Mouse (Mus musculus) layer of hippocampus, postnatal 14 days (tissue): ENCODE data around the gene Baz2a. TPM values are rescaled to one million over a fixed set of nuclear protein-coding genes. Genes with fewer than 3 reads are reported as not detected.
"Not testable (repeated sequence)": the region's sequence is repeated elsewhere in the genome, so short reads cannot be mapped to it uniquely, and the experiment has no call there.

Source experiments
- DNase-seq, 2 experiments: peaks; one replicate each; pipeline ENCODE4 v3.0.0; 2021 to 2022; ENCODE audit warnings: low spot score in 2 of 2, mixed read lengths in 1 of 2
- total RNA-seq, 2 experiments: library from RNA; stranded (reverse); gene quantifications; 2 replicates each; pipeline ENCODE4 v1.2.3; 2021

The Baz2a gene
- total RNA-seq, 2 experiments from 2014 or later: 35.1 to 36.8 TPM

DNA sequence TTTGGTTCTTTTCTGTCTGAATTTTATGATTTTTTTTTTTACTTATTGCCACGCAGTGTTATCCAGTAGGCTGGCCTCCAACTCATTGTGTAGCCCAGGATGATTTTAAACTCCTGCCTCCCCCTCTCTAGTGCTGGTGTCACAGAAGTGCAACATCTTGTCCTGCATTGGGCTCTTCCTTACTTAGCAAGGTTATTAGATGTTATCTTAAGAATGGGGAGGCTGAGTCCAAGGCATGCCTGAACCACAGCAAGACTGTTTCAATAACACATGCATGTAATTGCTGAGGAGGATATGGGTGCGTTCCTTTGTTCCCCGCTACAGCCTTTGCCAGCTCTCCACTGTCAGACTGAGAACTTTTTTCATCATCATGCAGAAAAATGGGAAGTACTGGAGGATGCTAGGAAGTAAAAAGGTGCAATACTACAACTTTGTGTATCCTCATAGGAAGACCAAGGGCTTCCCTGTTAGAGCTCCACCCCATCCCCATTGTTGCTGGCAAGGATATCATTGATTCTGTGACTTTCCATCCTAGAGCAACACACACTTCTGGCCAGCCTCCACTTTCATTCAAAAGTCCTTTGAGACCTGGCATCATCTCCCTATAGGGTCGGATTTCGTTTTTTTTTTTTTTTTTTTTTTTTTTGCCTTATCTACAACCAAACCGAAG, 9.4 kb upstream of the Baz2a start:
- no peak for DNase-seq

DNA sequence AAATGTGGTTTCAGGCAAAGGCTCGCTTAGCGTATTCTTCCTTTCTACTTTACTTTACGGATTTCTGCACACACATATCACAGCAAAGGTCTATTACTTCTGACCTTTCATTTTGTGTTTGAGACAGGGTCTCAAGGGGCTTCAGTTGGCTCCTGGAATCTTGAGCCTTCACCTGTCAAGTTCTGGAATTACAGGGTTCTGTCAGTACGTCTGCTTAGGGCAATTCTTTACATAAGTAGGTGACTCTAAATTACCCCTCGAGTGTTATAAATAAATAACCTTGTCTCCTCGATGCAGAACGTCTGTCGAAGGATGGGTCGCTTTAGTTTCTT, 8.9 kb upstream of the Baz2a start:
- no peak for DNase-seq

DNA sequence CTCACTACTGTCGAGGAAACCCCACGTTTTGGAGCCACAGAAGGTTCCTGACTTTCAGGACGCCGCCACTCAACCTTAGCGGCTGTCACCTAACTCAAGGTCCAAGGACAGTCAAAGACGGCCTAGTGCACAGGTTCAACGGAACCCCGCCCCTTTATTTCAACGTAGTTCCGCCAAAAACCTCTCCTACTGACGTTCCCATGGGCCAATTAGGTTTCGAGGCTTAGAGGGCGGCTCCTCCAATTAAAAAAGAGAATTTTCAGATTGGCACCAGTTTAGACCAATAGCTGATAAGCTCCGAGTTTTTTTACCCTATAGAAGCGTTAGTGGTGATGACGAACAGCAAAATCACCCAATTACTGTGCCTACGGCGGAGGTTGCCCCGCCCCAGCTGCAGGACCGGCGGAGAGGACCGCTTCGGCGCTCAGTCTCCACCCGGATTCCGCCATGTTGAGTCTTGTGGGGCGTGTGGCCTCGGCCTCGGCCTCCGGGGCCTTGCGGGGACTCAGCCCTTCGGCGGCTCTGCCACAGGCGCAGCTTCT, 8.4 kb upstream of the Baz2a start, which contains the start of gene Atp5b:
Gene Atp5b (plus strand): TSS at position 394 of the 542 bp plus-strand sequence.
- peak; percentile 99 to 100 for DNase-seq

DNA sequence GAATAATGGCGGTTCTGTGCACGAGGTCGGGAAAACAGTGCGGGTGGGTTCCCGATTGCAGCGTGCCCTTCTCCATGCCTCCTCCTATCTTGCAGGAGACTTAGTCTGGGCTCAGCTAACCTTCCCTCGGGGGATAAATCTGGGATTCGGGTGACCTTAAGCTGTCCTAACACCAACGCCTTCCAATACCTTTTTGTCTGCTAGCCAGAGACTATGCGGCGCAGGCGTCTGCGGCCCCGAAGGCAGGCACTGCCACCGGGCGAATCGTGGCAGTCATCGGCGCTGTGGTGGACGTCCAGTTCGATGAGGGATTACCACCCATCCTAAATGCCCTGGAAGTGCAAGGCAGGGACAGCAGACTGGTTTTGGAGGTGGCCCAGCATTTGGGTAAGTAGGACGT, 7.7 kb upstream of the Baz2a start:
- no peak for DNase-seq

DNA sequence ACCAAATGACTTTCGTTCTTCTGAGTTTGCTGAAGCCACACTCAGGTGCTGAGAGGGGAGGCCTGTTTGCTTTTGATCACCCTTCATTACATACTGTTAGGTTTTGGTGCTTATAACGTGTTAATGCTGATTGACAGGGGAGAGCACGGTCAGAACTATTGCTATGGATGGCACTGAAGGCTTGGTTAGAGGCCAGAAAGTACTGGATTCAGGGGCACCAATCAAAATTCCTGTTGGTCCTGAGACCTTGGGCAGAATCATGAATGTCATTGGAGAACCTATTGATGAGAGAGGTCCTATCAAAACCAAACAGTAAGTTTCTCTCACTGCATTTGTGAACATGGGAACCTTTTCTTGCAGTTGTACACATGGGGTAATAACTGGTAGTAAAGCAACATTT, 7.2 kb upstream of the Baz2a start:
- DNase-seq: no peak

DNA sequence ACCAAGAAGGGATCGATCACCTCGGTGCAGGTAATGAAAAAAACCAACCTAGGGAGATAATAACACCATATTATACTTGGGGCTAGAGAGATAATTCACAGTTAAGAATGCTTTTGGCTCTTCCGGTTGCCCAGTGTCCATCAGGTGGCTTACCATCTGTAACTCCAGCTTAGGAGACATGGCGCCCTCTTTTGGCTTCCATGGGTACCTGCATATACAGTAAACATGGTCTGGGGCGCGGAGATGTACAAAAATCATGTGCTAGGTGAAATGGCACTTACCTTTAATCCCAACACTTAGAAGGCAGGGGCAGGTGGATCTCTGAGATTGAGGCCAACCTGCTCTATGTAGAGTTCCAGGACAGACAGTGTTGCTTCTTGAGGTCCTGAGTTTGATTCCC, 5.0 kb upstream of the Baz2a start:
- no peak for DNase-seq

DNA sequence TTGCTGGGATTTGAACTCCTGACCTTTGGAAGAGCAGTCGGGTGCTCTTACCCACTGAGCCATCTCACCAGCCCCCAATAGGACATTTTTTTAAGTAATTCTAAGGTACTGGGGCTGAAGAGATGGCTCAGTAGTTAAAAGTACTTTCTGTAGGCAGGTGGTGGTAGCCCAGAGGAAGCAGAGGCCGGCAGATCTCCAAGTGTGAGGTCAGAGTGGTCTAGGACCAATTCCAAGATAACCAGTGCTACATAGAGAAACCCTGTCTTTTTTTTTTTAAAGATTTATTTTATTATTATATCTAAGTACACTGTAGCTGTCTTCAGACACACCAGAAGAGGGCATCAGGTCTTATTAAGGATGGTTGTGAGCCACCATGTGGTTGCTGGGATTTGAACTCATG, 4.2 kb upstream of the Baz2a start:
- not testable (repeated sequence) for DNase-seq

DNA sequence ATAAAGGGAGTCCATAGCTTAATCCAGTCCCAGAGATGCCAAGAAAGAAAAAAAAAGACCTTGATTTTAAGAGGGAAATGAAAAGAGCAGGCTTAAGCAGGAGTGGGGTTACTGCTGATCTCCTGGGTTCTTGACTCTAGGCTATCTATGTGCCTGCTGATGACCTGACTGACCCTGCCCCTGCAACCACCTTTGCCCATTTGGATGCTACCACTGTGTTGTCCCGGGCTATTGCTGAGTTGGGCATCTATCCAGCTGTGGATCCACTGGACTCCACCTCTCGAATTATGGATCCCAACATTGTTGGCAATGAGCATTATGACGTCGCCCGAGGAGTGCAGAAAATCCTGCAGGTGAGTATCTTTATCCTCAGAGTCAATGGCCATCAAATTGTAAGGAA, 3.2 kb upstream of the Baz2a start:
- DNase-seq: no peak

DNA sequence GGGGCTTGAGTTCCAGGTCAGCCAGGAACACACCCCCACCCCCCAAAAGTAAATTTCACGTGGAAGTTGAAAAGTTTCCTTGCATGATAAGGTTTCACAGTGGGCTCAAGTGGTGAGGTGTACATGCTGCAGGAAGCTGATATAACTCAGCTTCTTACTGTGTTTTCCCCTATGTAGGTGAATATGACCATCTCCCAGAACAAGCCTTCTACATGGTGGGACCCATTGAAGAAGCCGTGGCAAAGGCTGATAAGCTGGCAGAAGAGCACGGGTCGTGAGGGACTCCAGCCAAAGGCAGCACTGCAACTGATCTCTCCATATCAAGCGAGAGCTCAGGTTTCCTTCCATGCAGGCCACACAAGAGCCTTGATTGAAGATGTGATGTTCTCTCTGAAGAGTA, 1.5 kb upstream of the Baz2a start:
- DNase-seq: no peak

DNA sequence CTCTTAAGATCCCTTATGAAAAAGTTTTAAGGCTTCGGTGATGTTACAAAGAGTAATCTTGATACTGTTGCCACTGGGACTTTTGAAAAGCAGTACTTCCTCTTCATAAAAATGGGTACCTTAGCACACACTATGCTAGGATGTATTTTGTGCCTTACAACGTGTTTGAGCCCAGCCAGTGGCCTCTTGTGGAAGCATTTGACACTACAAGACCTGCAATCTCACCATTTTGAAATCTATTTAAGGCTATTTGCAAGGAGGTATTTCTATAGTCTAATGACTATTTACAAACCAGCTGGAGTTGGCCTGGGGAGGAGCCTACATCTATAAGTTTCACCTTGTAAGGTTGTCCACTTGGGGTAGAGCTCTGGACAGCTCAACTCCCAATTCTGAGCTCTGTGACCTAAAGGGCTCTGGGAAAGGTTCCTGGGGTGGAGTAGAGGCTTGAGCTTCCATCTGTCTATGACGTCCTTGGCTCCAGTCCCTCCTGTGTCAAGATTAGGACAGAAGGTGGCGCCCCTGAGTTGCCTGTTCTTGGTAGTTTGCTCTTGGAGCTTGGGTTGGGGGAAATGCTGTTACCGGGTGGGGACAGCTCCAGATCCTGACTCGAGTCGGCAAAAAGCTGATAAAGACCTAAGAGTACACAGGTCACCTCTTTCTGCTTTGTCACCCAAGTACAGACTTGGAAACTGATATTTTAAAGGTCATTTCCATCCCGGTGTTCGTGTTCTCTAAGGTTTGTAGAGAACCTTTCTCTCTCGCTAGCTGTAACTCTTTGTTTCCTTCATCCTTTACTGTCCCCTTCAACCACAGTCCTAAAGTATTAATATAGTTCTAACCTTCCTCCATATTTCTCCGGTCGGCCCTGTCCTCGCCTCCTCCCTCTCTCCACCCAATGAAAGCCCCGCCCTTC, 470 bp upstream of the Baz2a start:
- DNase-seq: peak; percentile 88 to 92

DNA sequence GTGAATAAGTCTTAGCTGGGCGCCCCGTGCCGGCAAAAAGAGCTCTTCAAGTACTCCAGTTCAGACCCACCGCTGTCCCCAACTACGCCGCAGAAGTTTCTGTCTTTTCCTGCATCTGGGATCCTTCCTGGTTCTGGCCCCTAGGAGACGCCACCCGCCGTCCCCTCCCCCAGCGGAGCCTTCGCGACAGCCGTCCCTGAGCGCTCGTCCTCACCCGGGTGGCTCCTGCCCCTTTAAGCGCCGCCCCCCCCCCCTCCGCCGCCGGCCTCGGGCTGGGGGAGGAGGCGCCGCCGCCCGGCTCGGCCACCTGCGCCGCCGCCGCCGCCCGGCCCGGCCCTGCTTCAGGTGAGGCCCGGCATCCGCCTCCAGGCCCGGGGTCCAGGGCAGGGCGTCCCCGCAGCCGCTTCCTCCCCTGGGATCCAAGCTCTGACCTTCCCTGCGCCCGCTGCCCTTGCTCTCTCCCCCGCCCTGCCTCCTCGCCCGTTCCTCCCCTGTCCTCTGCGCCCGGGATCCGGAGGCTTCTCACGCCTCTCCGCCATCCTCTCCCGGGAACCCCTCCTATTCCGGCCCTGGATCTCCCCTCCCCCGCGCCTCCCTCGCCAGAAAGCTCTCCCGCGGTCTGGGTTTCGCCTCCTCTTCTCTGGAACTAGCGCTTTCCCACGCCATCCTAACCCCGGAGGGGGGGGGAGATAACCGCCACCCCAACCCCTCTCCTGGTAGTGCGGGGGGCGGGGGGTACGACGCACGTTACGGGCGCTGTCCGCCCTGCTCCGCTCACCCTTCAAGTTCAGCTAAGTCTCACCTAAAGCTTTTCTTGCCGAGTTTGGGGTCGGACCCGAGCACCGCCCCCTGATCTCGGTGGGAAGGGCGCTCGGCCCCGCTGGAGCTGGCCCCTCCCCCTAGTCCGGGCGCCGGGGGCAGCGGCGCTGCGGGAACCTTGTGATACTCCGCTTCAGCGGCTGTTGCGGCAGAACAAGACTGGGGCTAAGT, 1.4 kb downstream of the Baz2a start:
- DNase-seq: peak; percentile 67 to 71

DNA sequence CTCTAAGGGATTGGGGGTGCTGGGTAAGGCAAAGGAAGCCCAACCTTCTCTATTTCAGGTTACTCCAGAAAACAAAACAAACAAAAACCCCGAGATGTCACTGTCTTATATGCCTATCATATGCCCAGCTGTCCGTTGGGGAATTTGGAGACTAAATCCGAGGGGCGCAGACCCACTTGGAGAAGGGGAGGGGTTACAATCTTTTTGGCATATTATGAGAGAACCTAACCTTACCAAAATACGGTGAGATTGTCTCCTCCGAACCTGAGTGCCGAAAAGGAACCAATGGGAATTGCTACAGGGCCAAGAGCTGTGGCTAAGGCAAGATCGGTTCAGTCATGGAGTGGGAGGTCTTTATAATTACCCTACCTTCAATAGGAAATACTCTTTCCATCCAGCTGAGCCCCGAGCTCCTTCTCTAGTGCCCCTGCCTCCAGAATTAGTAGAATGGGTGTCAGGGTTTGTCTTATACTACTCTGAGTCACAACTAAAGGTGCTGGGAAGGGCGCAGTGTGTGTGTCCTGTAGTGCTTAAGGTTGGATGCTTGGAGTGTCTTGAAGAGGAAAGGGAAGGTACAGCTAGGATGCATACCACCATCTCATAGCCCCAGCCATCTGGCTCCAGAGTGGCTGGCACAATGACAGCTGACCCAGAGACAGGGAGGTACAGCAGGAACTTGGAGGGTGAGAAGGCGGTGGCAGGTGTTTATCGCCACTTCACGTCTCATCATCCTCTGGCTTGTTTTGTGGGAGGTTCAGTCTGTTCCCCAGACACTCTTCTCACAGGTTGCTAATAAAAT, 2.3 kb downstream of the Baz2a start:
- DNase-seq: no peak

DNA sequence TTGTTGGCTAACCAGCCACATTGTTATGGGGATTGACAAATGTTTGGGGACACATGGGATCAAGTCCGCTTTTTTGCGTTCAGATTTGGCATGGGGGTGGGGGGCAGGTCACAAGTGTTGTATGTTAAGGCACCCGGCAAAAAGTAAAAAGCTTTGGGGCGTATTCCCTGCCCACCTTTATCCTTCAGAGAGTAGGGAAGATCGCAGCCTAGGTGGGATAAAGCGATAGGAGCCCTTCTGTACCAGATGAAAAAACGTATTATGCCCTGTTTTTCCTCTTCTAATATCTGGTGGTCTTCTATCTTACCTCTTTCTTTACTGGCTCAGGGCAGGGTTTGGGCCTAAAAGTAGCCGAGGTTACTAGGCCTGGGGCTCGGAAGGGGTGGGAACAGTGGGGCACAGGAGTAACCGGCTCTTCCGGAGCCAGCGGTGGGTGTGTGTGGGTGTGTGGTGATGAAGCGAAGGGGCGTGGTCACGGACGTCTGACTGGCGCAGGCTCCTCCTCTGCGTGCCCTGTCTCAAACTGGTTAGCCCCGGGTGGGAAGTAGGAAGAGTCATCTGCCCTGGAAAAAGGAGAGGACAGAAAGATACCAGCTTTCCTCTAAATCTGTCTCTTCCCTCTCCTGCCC, 3.1 kb downstream of the Baz2a start:
- peak; percentile 21 to 63 for DNase-seq

DNA sequence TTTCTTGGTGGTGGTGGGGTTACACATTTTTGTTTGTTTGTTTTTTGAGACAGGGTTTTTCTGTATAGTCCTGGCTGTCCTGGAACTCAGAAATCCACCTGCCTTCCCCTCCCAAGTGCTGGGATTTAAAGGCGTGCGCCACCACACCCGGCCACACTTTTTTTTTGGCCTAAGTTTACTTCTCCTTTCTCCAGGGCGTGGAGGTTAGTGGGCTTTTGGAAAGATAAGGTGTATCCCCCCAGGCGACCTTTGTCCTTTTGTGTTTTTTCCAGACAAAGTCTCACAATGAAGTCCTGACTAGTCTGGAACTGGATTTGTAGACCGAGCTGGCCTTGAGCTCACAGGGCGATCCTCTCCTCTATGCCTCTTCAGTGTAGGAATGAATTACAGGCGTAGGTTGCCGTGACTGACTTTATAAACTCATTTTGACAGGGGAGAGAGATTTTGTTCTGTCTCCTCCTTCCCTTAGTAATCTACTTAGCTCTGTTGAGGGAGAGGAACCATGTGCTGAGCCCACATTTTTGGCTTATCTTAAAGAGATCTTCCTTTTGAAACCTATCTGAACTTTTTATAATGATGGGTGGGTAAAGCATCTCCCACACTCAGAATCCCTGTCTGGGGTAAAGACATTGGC, 3.7 kb downstream of the Baz2a start:
- no peak for DNase-seq

DNA sequence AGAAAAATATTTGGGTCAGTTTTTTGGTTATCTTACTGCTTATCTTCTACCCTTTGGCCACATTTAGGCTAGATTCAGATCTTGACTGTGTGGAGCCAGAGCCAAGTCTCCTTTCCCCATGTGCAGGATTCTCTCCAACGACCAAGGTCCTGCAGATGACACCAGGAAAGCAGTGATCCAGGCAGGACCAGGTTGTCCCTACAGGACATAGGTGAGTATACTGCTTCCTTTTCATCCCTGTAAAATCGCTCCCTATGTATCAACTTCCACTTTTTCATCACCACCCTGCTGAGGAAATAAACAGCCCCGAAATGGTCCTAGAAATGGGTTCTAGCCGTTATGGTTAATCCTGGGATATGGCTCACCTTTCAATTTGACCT, 4.9 kb downstream of the Baz2a start:
- no peak for DNase-seq

DNA sequence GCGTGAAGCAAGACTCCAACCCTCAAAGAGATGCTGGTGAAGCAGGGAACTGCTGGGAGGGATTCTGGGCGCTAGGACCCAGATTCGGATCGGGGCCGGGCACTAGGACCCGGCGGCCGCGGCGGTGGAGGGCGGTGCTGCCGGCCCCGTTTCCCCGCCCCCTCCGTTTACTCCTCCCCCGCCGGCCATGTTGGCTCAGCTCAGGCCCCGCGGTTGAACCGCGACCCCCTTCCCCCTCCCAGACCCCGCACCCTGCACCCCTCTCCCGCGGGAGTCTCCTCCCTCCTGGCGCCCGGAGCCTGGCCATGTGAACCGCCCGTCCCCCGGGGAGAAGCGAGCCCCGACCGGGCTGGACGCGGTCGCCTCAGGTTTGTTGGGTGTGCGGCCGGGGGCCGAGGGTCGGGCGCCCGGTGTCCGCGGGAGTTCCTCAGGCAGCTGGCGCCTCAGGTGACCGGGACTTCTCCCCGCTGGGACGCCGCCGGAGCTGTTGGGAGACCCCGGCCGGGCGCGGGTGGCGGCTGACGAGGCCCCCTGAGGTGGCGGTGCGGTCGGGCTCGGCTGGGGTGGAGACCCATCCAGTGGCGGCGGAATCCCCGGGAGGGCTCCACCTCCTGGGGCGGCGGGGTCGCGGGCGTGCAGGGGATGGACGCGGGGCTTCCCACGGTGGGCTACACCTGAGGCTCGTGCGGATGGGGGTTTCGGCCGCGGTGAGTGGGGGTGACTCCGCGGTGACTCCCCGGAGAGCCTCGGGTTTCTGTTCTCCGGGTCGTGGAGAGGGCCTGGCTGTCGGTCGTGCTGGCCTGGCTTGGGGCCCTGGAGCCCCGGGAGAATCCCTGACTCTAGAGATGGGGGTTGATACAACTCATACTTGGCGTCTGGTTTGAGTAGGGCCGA, 5.6 kb downstream of the Baz2a start:
- DNase-seq: peak; percentile 70 to 84

DNA sequence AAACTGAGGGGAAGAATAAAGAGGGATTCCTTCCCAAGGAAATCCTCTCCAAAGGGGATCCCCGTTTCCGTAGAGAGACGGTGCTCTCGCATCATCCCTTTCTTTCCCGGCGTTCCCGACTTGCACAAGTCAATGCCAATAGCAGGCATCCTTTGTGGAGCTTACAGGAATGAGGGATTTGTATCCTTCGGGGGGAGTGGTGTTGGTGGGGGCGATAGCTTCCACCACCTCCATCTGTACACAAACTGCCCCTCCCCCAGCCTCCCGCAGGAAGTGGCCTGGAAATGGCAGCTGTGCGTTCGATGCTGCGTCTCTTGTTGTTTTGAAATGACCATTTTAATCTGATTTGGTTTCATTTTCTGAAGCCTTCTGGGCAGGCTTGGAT, 6.2 kb downstream of the Baz2a start:
- DNase-seq: peak; percentile 50 to 58

DNA sequence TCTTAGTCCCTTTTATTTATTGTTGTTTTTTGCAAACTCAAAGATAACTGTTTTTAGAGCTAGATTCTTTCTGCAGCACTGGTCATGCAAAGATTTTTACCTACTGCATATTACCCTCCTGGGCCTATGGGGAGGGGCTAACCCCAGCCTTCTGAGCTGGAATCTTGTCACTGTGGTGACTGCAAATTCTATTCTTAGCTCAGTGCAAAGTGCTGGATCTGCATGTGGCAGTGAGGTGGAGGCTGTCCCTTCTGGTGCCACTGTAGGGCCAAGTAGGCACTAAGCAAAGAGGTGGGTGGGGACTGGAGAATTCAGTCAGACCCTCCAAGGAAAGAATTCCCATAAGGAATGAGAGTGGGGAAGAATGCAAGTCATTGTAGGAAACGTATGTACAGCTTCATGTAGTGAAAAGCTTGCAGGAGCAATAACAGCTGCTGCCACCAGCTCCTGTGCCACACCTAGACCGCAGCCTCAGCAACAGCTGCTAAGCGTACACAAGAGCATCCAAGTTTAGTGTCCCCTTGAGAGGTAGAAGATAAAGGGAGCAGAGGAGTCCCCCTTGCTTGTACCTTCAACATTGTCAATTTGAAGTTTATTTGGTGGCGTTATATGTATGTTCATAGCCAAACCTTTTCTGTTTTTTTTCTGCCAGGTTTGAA, 18.9 kb downstream of the Baz2a start:
- DNase-seq: no peak
